Mouse (Mus musculus): ENCODE results near the gene Arhgap45.

DNA sequence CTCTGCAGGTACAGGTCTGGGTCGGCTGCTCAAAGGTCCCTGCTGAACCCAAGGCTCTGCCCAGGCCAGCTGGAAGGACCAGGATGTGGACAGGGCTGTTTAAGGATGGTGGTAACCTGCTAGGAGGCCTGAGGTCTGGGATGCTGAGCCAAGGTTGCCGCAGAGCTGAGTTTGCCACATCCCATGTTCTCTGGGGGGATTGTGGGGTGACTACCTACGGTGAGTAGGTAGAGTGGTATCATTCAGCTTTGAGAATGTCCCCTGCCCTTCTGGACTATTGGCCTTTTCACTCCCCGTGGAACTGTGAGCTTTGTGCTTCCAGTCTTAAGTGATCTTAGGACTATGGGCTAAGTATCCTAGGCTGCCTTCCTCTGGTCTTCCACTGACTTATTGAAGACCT, 40.1 kb downstream of the Arhgap45 start:
- no peak for TF ChIP-seq CTCF (IDR thresholded peaks at IDR 0.05; ENCODE audit: low read depth, low read length)
- no peak for TF ChIP-seq POLR2A (IDR thresholded peaks at IDR 0.05; ENCODE audit: borderline replicate concordance, low read depth, low read length)

All from bone marrow macrophage, adult 2 months (primary cell).